Mouse (Mus musculus) ES-Bruce4 (cell line): ENCODE measurements at regions not wholly inside any gene's neighbourhood (a gene's known extent, or its start where the extent isn't known, plus 50 kb on each side); places are given as distances from the start of the nearest gene placed in this dataset.
A peak's percentile ranks its signal among the peaks of the same experiment; 100 is the strongest.

Experiments
- H3K27ac ChIP-seq: 2 replicates; pipeline ENCODE4 v1.5.1; 2012; ENCODE audit warnings: low read length, inconsistent platforms; ENCODE audit not compliant: insufficient read depth
- H3K27me3 ChIP-seq: 2 replicates; pipeline ENCODE4 v1.6.1; 2012; ENCODE audit warnings: mild to moderate bottlenecking, low read length, inconsistent platforms; ENCODE audit not compliant: control insufficient read depth, poor library complexity, insufficient read depth, severe bottlenecking
- H3K36me3 ChIP-seq: 2 replicates; pipeline ENCODE4 v1.6.1; 2012; ENCODE audit warnings: inconsistent platforms, mild to moderate bottlenecking, low read length, moderate library complexity; ENCODE audit not compliant: control insufficient read depth, poor library complexity, insufficient read depth, severe bottlenecking
- H3K4me1 ChIP-seq: one replicate; pipeline ENCODE4 v1.8.1; 2011; ENCODE audit warnings: low read length; ENCODE audit not compliant: control insufficient read depth, insufficient read depth
- H3K4me3 ChIP-seq: 2 replicates; pipeline ENCODE4 v1.5.1; 2011; ENCODE audit warnings: low read depth, mild to moderate bottlenecking, low read length
- H3K9ac ChIP-seq: 2 replicates; pipeline ENCODE4 v1.6.1; 2012; ENCODE audit warnings: low read depth, mild to moderate bottlenecking, inconsistent platforms; ENCODE audit not compliant: poor library complexity, severe bottlenecking
- H3K9me3 ChIP-seq: replicated peaks from 2 replicates; pipeline ENCODE4 v1.6.1; 2012; ENCODE audit warnings: mild to moderate bottlenecking, low read length, inconsistent platforms; ENCODE audit not compliant: control insufficient read depth, poor library complexity, insufficient read depth, severe bottlenecking
- CTCF ChIP-seq: IDR thresholded peaks from one replicate; pipeline ENCODE4 v1.8.1; 2011; ENCODE audit warnings: low read depth, low read length
- EP300 ChIP-seq: IDR thresholded peaks from 2 replicates; pipeline ENCODE4 v1.6.1; 2011; ENCODE audit warnings: low read depth, low read length; ENCODE audit not compliant: insufficient read depth
- POLR2A ChIP-seq: IDR thresholded peaks from one replicate; pipeline ENCODE4 v1.8.1; 2011; ENCODE audit warnings: low read length; ENCODE audit not compliant: insufficient read depth

- Histone ChIP-seq H3K36me3 (no peaks in the 10 kb centered on the region), H3K9me3 (no peaks in the 10 kb centered on the region), H3K27me3 (no peaks in the 10 kb centered on the region), H3K4me3 (no peak overlapping the region), H3K4me1 (peaks cover 3% of the 10 kb centered on the region), H3K27ac (no peak overlapping the region), H3K9ac (no peak overlapping the region)
- no peak for TF ChIP-seq EP300
These were observed 160.5 kb downstream of the Unc5cl start for GRCm38 (mm10) chr17:48615248-48615647.

GRCm38 (mm10) chr17:48616205-48616604 lies 161.5 kb downstream of the Unc5cl start:
- Histone ChIP-seq H3K9ac (no peak overlapping the region), H3K4me3 (no peak overlapping the region), H3K36me3 (no peaks in the 10 kb centered on the region), H3K4me1 (peaks cover 3% of the 10 kb centered on the region), H3K9me3 (no peaks in the 10 kb centered on the region), H3K27me3 (no peaks in the 10 kb centered on the region), H3K27ac (peak overlapping the region; percentile 59)
- TF ChIP-seq POLR2A, result no peak
- TF ChIP-seq EP300, result peak; percentile 88

- TF ChIP-seq POLR2A, result no peak
- TF ChIP-seq CTCF, result peak; percentile 48
- H3K9me3 ChIP-seq, result no peaks in the 10 kb centered on the region
- H3K27me3 ChIP-seq, result no peaks in the 10 kb centered on the region
- H3K9ac ChIP-seq, result no peak overlapping the region
- H3K27ac ChIP-seq, result no peak overlapping the region
- H3K36me3 ChIP-seq, result no peaks in the 10 kb centered on the region
- no peaks in the 10 kb centered on the region for H3K4me1 ChIP-seq
- H3K4me3 ChIP-seq, result no peak overlapping the region
These were observed 166.2 kb downstream of the Unc5cl start for GRCm38 (mm10) chr17:48620896-48621295.

- no peak overlapping the region for H3K9ac ChIP-seq
These were observed 167.0 kb downstream of the Unc5cl start for GRCm38 (mm10) chr17:48621676-48622075.

GRCm38 (mm10) chr17:48624937-48625336 lies 170.2 kb downstream of the Unc5cl start:
- Histone ChIP-seq H3K4me3 (no peak overlapping the region), H3K9me3 (no peaks in the 10 kb centered on the region), H3K27me3 (no peaks in the 10 kb centered on the region), H3K36me3 (no peaks in the 10 kb centered on the region), H3K9ac (no peak overlapping the region), H3K27ac (no peak overlapping the region), H3K4me1 (no peaks in the 10 kb centered on the region)
- TF ChIP-seq POLR2A (no peak), CTCF (no peak), EP300 (no peak)

More at GRCm38 (mm10) chr17:48621676-48622075, 167.0 kb downstream of the Unc5cl start:
- Histone ChIP-seq H3K4me3 (no peak overlapping the region), H3K27me3 (no peaks in the 10 kb centered on the region), H3K9me3 (no peaks in the 10 kb centered on the region), H3K36me3 (no peaks in the 10 kb centered on the region), H3K27ac (no peak overlapping the region), H3K4me1 (no peaks in the 10 kb centered on the region)
- TF ChIP-seq EP300 (no peak), POLR2A (no peak), CTCF (no peak)

- Histone ChIP-seq H3K36me3 (no peaks in the 10 kb centered on the region), H3K9ac (no peak overlapping the region), H3K27me3 (no peaks in the 10 kb centered on the region), H3K4me1 (no peaks in the 10 kb centered on the region), H3K4me3 (no peak overlapping the region), H3K9me3 (no peaks in the 10 kb centered on the region), H3K27ac (no peak overlapping the region)
- TF ChIP-seq CTCF (no peak), POLR2A (no peak), EP300 (no peak)
These were observed 171.3 kb downstream of the Unc5cl start for GRCm38 (mm10) chr17:48625971-48626370.

GRCm38 (mm10) chr17:48639611-48640010 lies 184.9 kb downstream of the Unc5cl start:
- Histone ChIP-seq H3K9me3 (no peaks in the 10 kb centered on the region), H3K27me3 (no peaks in the 10 kb centered on the region), H3K4me3 (no peak overlapping the region), H3K9ac (no peak overlapping the region), H3K4me1 (no peaks in the 10 kb centered on the region), H3K36me3 (no peaks in the 10 kb centered on the region), H3K27ac (no peak overlapping the region)
- TF ChIP-seq EP300 (no peak), POLR2A (no peak), CTCF (no peak)
